Mouse (Mus musculus) erythroblast, embryonic 14.5 days (primary cell): ENCODE measurements around the gene Grik4.

ENCODE experiments used
- GATA1 ChIP-seq: IDR thresholded peaks from 2 replicates; pipeline ENCODE4 v1.6.1; 2012; ENCODE audit warnings: low read length, inconsistent platforms, mixed read lengths
- TAL1 ChIP-seq: IDR thresholded peaks from 3 replicates; pipeline ENCODE4 v1.6.1; 2012; ENCODE audit warnings: low read length, inconsistent platforms, mixed read lengths

DNA sequence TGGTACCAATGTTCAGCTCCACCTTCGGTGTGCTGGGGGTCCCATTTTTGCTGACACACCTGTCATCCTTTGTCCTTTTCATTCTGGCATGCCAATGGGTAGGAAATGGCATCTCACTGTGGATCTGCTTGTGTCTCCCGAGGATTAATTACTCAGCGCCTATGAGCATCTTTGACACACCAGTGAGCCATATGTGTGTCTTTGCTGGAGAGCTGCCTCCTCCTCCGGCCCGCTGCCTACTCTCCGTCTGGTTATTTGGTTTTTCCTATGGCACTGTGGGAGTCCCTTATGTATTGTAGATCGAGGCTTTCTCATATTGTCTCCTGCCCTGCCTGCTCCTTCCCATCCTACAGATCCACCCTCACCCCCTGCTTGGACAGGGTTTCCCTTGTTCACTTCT, 26.4 kb downstream of the Grik4 start:
- no peak for TF ChIP-seq TAL1
- no peak for TF ChIP-seq GATA1
